Mouse (Mus musculus): Measurements from ENCODE around the gene Moap1. TPM values are rescaled to one million over a fixed set of nuclear protein-coding genes. Genes with fewer than 3 reads are reported as not detected.
A peak's percentile ranks its signal among the peaks of the same experiment; 100 is the strongest.

The Moap1 gene
- polyA plus RNA-seq, 1 experiment from 2014 or later, result 81.3 TPM

DNA sequence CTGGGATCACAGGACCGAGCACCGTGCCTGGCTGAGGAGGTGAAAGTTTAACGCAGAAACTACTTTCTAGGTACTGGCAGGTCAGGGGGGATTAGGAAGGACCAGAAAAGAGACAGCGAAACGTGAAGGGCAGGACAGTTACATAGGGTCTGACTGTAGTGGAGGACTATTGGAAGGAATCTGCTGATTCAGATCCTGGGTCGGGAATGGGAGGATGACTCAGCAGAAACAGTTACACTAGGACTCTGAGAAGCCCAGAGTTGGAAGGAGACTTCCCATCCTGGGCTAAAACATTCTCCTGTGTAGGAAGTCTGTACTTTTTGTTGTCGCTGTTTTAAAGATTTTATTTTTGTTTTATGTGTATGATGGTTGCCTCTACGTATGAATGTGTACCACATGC is 28.1 kb upstream of the Moap1 start:
- WGBS, result 99% methylated on average over 8 of the region's 8 CpGs
- Histone ChIP-seq H3K36me3 (ENCODE audit: control insufficient read depth, insufficient read depth, low read length) (peaks cover 58% of the 10 kb centered on the region), H3K4me3 (ENCODE audit: low read length) (no peak overlapping the region), H3K4me2 (ENCODE audit: low read length) (no peak overlapping the region), H3K4me1 (ENCODE audit: control insufficient read depth, insufficient read depth, low read depth, low read length) (no peaks in the 10 kb centered on the region), H3K27ac (ENCODE audit: low read depth, low read length) (no peak overlapping the region), H3K27me3 (replicated peaks; ENCODE audit: control insufficient read depth, insufficient read depth, low read length) (no peaks in the 10 kb centered on the region), H3K9me3 (ENCODE audit: control insufficient read depth, low read length) (no peaks in the 10 kb centered on the region), H3K9ac (ENCODE audit: low read depth, low read length) (no peak overlapping the region)
- no peak for ATAC-seq

DNA sequence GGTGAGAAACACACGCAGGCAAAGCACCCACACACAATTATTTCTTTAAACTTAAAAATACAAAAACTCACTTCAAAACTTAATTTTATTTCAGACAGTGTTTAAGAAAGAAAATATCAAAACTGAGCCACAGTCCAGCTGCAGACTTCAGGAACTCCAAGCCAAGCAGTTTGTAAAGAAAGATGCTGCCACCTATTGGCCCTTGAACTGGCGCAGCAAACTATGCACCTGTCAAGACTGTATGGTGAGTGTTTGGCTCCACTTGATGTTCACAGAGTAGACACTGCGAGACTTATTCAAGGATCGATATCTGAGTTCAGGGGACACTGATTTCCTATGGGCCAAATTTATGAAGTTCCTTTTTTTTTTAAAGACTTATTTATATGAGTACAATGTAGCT is 25.5 kb upstream of the Moap1 start:
- H3K27me3 ChIP-seq (replicated peaks; ENCODE audit: control insufficient read depth, insufficient read depth, low read length), result no peaks in the 10 kb centered on the region
- no peak overlapping the region for H3K27ac ChIP-seq (ENCODE audit: low read depth, low read length)
- H3K9ac ChIP-seq (ENCODE audit: low read depth, low read length), result no peak overlapping the region
- H3K9me3 ChIP-seq (ENCODE audit: control insufficient read depth, low read length), result no peaks in the 10 kb centered on the region
- H3K36me3 ChIP-seq (ENCODE audit: control insufficient read depth, insufficient read depth, low read length), result peaks cover 55% of the 10 kb centered on the region
- H3K4me1 ChIP-seq (ENCODE audit: control insufficient read depth, insufficient read depth, low read depth, low read length), result no peaks in the 10 kb centered on the region
- no peak overlapping the region for H3K4me3 ChIP-seq (ENCODE audit: low read length)
- WGBS, result 88% methylated on average over 4 of the region's 4 CpGs
- H3K4me2 ChIP-seq (ENCODE audit: low read length), result no peak overlapping the region
- ATAC-seq, result no peak

DNA sequence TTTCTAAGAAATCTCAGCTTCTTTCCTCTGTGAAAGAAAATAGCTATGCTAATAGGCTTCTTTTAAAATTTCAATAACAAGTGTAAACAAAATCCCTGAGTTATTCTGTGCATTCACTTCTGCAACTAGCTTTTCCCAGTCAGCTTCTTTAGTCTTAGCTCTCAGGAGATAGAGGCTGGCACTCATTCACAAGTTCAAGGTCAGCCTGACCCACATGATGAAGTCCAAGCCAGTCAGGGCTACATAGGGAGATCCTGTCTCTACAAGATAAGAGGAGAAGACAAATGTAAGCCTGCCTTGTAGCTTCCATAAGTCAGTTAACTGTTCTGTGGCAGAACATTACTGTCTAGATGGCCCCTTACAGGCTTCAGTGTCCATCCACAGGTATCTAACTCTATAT is 20.2 kb upstream of the Moap1 start:
- ATAC-seq, result no peak
- Histone ChIP-seq H3K4me1 (ENCODE audit: control insufficient read depth, insufficient read depth, low read depth, low read length) (peaks cover 8% of the 10 kb centered on the region), H3K4me3 (ENCODE audit: low read length) (no peak overlapping the region), H3K27ac (ENCODE audit: low read depth, low read length) (no peak overlapping the region), H3K9ac (ENCODE audit: low read depth, low read length) (no peak overlapping the region), H3K9me3 (ENCODE audit: control insufficient read depth, low read length) (no peaks in the 10 kb centered on the region), H3K27me3 (replicated peaks; ENCODE audit: control insufficient read depth, insufficient read depth, low read length) (no peaks in the 10 kb centered on the region), H3K36me3 (ENCODE audit: control insufficient read depth, insufficient read depth, low read length) (peaks cover 27% of the 10 kb centered on the region), H3K4me2 (ENCODE audit: low read length) (no peak overlapping the region)

DNA sequence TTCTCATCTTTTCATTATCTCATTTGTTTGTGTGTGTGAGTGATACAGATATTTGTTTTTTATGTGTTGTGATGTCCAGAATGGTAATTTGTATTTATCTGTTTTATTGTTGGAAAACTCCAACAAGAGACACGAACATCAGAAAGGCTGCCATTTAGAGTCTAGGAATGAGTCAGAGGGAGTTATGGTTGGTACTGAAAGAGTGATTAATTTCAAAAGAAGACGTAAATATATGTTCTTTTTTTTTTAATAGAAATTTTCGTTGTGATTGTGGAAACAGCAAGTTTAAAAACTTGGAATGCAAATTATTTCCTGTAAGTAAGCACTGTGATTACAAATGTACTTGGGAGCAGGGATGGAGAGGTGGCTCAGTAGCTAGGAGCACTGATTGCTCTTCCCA is 18.2 kb upstream of the Moap1 start:
- Histone ChIP-seq H3K4me3 (ENCODE audit: low read length) (no peak overlapping the region), H3K27ac (ENCODE audit: low read depth, low read length) (no peak overlapping the region), H3K36me3 (ENCODE audit: control insufficient read depth, insufficient read depth, low read length) (peaks cover 11% of the 10 kb centered on the region), H3K9me3 (ENCODE audit: control insufficient read depth, low read length) (no peaks in the 10 kb centered on the region), H3K9ac (ENCODE audit: low read depth, low read length) (no peak overlapping the region), H3K27me3 (replicated peaks; ENCODE audit: control insufficient read depth, insufficient read depth, low read length) (no peaks in the 10 kb centered on the region), H3K4me1 (ENCODE audit: control insufficient read depth, insufficient read depth, low read depth, low read length) (peaks cover 11% of the 10 kb centered on the region), H3K4me2 (ENCODE audit: low read length) (no peak overlapping the region)
- no peak for ATAC-seq
- WGBS, result 92% methylated on average over 3 of the region's 3 CpGs

DNA sequence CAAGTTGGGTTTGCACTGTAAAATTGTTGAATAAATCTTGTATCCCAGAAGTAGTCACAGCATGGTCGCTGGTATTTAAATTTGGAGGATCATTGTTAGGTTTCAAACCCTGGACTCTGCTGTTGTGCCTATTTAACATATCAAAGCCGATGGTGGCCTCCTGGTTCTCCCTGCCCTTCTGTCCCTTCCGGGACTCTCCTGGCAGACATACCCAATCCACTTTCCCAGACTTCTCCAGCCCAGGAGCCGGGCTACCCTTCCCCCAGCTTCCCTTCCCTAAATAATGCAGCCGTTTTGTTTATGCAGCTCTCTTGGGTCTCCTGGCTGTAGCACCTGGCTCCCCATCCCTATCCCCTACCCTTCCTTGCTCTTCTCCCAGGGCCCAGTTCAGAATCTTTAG is 15.5 kb upstream of the Moap1 start:
- no peaks in the 10 kb centered on the region for H3K9me3 ChIP-seq (ENCODE audit: control insufficient read depth, low read length)
- peaks cover 2% of the 10 kb centered on the region; the same call in 1 of the 2 replicates for H3K36me3 ChIP-seq (ENCODE audit: control insufficient read depth, insufficient read depth, low read length)
- peak overlapping the region; percentile 93 for H3K4me2 ChIP-seq (ENCODE audit: low read length)
- WGBS, result 0% methylated on average over 5 of the region's 5 CpGs
- peaks cover 20% of the 10 kb centered on the region for H3K4me1 ChIP-seq (ENCODE audit: control insufficient read depth, insufficient read depth, low read depth, low read length)
- peak overlapping the region; percentile 84 for H3K9ac ChIP-seq (ENCODE audit: low read depth, low read length)
- no peak overlapping the region for H3K27ac ChIP-seq (ENCODE audit: low read depth, low read length)
- H3K27me3 ChIP-seq (replicated peaks; ENCODE audit: control insufficient read depth, insufficient read depth, low read length), result no peaks in the 10 kb centered on the region
- no peak for ATAC-seq
- H3K4me3 ChIP-seq (ENCODE audit: low read length), result peak overlapping the region; percentile 82

DNA sequence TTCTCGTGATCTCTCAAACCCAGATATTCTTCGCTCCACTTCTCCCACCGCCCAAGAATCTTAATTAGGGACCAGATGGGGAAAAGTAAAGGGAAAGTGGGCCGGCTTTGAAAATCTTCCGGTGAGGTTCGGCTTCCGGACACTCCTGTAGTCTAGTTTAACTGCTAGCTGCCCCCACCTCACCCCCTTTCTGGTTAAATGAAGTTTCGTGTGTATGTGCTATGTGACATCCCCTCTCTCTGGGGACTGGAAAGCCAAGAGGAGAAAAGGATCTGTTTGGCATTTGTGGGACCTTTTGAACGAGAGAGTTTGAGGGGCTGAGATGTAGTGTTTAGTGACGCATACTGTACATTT is 14.9 kb upstream of the Moap1 start, which contains the start of gene Gm20604:
Gene Gm20604, minus strand, starts transcription at position 270 of the 354 bp plus-strand sequence.
- peak within 1 kb of the TSS; percentile 82 for H3K4me3 ChIP-seq (ENCODE audit: low read length)
- no peak for ATAC-seq
- 0% methylated on average over 10 of the region's 10 CpGs for WGBS
- no peaks in the 10 kb centered on the region for H3K9me3 ChIP-seq (ENCODE audit: control insufficient read depth, low read length)
- peak within 1 kb of the TSS; percentile 91 for H3K27ac ChIP-seq (ENCODE audit: low read depth, low read length)
- H3K36me3 ChIP-seq (ENCODE audit: control insufficient read depth, insufficient read depth, low read length), result no peaks in the 10 kb centered on the region
- peak within 1 kb of the TSS; percentile 93 for H3K4me2 ChIP-seq (ENCODE audit: low read length)
- H3K4me1 ChIP-seq (ENCODE audit: control insufficient read depth, insufficient read depth, low read depth, low read length), result peaks cover 20% of the 10 kb centered on the region
- H3K9ac ChIP-seq (ENCODE audit: low read depth, low read length), result peak within 1 kb of the TSS; percentile 84
- H3K27me3 ChIP-seq (replicated peaks; ENCODE audit: control insufficient read depth, insufficient read depth, low read length), result no peaks in the 10 kb centered on the region

DNA sequence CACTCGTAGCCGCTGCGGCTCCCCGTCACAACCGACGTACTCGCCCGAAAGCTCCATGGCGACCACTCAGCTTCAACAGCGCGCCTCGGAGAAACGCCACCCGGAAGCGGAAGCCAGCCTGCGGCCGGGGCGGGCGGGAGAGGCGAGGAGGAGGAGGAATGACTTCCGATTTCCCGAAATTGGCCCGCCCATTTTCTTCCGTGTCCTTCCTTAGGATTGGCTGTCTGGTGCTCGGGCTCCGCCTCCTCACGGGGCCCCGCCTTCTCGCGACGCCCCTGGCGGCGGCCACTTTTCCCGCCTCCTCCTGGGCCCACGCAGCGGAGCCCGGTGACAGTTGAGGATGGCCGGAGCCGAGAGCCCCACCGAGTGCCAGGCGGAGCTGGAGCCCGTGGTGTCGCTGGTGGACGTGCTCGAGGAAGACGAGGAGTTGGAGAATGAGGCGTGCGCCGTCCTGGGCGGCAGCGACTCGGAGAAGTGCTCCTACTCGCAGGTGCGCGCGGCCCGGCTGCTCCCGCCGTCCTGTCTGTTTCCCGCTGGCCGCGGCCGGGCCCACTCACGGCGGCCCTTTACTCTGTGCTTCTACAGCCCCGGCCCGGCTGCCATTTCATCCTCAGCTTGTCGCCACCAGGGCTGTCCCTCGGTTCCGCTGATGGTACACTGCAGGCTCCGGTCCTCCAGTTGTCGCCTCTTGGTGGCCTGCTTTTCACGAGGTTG is 14.4 kb upstream of the Moap1 start, which contains the start of the genes Gm28051, Gon7 and Ubr7:
Gene Gm28051, minus strand, starts transcription at position 77 of the 714 bp plus-strand sequence.
Gene Gon7, minus strand, starts transcription at position 115 of the 714 bp plus-strand sequence.
Gene Ubr7, plus strand, starts transcription at position 279 of the 714 bp plus-strand sequence.
- ATAC-seq, result peak; percentile 98
- WGBS, result under 1% methylated on average over 61 of the region's 73 CpGs

DNA sequence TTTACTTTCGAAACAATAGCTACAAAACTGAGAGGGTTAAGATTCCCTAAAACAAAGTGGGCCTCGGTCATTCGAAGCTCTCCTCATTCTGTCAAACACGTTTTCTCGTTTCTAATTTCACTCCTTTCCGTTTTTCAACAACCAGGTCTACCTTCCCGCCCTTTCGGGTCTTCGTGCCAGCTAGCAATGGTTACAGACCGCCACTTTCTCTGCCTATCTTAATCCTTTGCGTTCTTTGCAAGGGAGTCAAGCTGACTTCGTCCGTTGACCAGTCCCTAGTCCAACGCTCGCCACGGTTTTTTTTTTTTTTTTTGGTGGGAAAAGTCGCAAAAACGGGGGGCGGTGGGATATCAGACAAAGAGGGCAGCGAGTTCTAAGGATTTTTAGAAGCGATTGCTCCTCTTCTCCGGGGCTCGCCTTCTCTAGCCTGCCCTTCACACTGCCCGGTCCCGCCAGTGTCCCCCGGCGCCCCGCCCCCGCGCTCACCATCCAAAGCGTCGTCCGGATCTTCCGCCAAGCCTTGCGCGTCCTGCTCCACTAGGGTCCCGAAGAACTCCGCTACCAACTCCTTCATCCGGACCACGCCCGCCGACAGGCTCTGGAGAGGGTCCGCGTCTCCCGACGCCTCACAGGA is 13.7 kb upstream of the Moap1 start:
- Histone ChIP-seq H3K36me3 (ENCODE audit: control insufficient read depth, insufficient read depth, low read length) (no peaks in the 10 kb centered on the region), H3K27ac (ENCODE audit: low read depth, low read length) (peak overlapping the region; percentile 91), H3K4me1 (ENCODE audit: control insufficient read depth, insufficient read depth, low read depth, low read length) (peaks cover 20% of the 10 kb centered on the region), H3K9ac (ENCODE audit: low read depth, low read length) (peak overlapping the region; percentile 75), H3K9me3 (ENCODE audit: control insufficient read depth, low read length) (no peaks in the 10 kb centered on the region), H3K4me3 (ENCODE audit: low read length) (peak overlapping the region; percentile 82), H3K4me2 (ENCODE audit: low read length) (peak overlapping the region; percentile 86), H3K27me3 (replicated peaks; ENCODE audit: control insufficient read depth, insufficient read depth, low read length) (no peaks in the 10 kb centered on the region)
- WGBS, result 1% methylated on average over 46 of the region's 46 CpGs
- ATAC-seq, result peak; percentile 85

More for the DNA sequence above, 14.4 kb upstream of the Moap1 start, which contains the start of the genes Gm28051, Gon7 and Ubr7:
- no peaks in the 10 kb centered on the region for H3K27me3 ChIP-seq (replicated peaks; ENCODE audit: control insufficient read depth, insufficient read depth, low read length)
- peak within 1 kb of the TSS; percentile 91 for H3K27ac ChIP-seq (ENCODE audit: low read depth, low read length)
- H3K36me3 ChIP-seq (ENCODE audit: control insufficient read depth, insufficient read depth, low read length), result no peaks in the 10 kb centered on the region
- H3K4me3 ChIP-seq (ENCODE audit: low read length), result peak within 1 kb of the TSS; percentile 82
- peak within 1 kb of the TSS; percentile 93 for H3K4me2 ChIP-seq (ENCODE audit: low read length)
- H3K9ac ChIP-seq (ENCODE audit: low read depth, low read length), result peak within 1 kb of the TSS; percentile 84
- no peaks in the 10 kb centered on the region for H3K9me3 ChIP-seq (ENCODE audit: control insufficient read depth, low read length)
- H3K4me1 ChIP-seq (ENCODE audit: control insufficient read depth, insufficient read depth, low read depth, low read length), result peaks cover 20% of the 10 kb centered on the region

DNA sequence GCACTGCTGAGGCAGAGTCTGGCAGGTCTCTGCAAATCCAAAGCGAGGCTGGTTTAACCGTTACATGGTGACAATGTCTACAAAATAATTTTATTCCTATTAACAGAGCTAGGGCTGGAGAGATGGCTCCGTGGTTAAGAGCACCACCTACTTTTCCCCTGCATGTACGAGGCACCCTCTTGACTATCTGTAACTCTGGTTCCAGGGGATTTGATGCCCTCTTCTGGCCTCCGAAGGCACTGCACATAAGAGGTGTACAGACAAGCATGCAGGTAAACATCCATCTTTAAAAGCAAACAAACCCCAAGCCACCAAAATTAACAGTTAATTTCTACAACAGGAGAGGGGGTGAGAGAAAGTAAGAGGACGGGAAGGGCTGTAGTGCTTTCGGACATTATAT is 12.8 kb upstream of the Moap1 start:
- H3K9ac ChIP-seq (ENCODE audit: low read depth, low read length), result no peak overlapping the region

More for the DNA sequence above, 12.8 kb upstream of the Moap1 start:
- ATAC-seq, result no peak
- Histone ChIP-seq H3K4me1 (ENCODE audit: control insufficient read depth, insufficient read depth, low read depth, low read length) (peaks cover 20% of the 10 kb centered on the region), H3K9me3 (ENCODE audit: control insufficient read depth, low read length) (no peaks in the 10 kb centered on the region), H3K4me3 (ENCODE audit: low read length) (peak overlapping the region; percentile 82), H3K27me3 (replicated peaks; ENCODE audit: control insufficient read depth, insufficient read depth, low read length) (no peaks in the 10 kb centered on the region), H3K4me2 (ENCODE audit: low read length) (peak overlapping the region; percentile 86), H3K27ac (ENCODE audit: low read depth, low read length) (no peak overlapping the region), H3K36me3 (ENCODE audit: control insufficient read depth, insufficient read depth, low read length) (no peaks in the 10 kb centered on the region)
- 83% methylated on average over 7 of the region's 7 CpGs for WGBS

Measured in hindbrain, embryonic 16.5 days (tissue).